Mouse (Mus musculus): Measurements from ENCODE around the gene Speer4b. TPM values are rescaled to one million over a fixed set of nuclear protein-coding genes. Genes with fewer than 3 reads are reported as not detected.

Speer4b gene
- polyA plus RNA-seq, 1 experiment, result not detected

DNA sequence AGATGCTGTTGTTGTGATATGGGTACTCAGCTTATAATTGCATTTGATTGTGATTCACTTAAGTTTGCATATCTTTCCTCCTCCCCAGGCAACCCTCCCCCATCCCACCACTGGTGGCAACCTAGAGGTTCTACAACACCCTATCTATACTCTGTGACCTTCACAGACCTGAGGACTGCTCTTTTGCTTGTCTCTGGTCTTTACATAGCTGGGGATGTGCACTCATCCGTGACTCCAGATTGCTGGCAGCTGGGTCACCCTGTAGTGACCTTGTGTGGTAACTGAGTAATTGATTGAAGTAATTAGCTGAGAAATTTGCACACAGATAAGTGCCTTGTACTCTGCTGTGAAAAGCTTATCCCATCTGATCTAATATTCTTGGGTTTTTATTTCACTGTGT, 15.1 kb downstream of the Speer4b start:
- TF ChIP-seq CTCF (IDR thresholded peaks at IDR 0.05; ENCODE audit: low read depth, low read length) (no peak), EP300 (IDR thresholded peaks at IDR 0.05; ENCODE audit: insufficient read depth, low read depth, low read length) (no peak), POLR2A (IDR thresholded peaks at IDR 0.05; ENCODE audit: insufficient read depth, low read length) (no peak)
- H3K4me1 ChIP-seq (ENCODE audit: control insufficient read depth, insufficient read depth, low read length), result no peaks in the 10 kb centered on the region
- no peaks in the 10 kb centered on the region for H3K36me3 ChIP-seq (ENCODE audit: control insufficient read depth, insufficient read depth, low read length, poor library complexity, severe bottlenecking)
- H3K27me3 ChIP-seq (ENCODE audit: control insufficient read depth, insufficient read depth, low read length, poor library complexity, severe bottlenecking), result no peaks in the 10 kb centered on the region
- no peak overlapping the region for H3K27ac ChIP-seq (ENCODE audit: insufficient read depth, low read length)
- H3K9ac ChIP-seq (ENCODE audit: low read depth, poor library complexity, severe bottlenecking), result no peak overlapping the region
- no peaks in the 10 kb centered on the region for H3K9me3 ChIP-seq (replicated peaks; ENCODE audit: control insufficient read depth, insufficient read depth, low read length, poor library complexity, severe bottlenecking)
- H3K4me3 ChIP-seq (ENCODE audit: low read depth, low read length), result no peak overlapping the region

GRCm38 (mm10) chr5:27481706-27482105, 19.5 kb downstream of the Speer4b start:
- no peak overlapping the region for H3K9ac ChIP-seq (ENCODE audit: low read depth, poor library complexity, severe bottlenecking)
- no peaks in the 10 kb centered on the region for H3K36me3 ChIP-seq (ENCODE audit: control insufficient read depth, insufficient read depth, low read length, poor library complexity, severe bottlenecking)
- H3K9me3 ChIP-seq (replicated peaks; ENCODE audit: control insufficient read depth, insufficient read depth, low read length, poor library complexity, severe bottlenecking), result no peaks in the 10 kb centered on the region
- H3K27me3 ChIP-seq (ENCODE audit: control insufficient read depth, insufficient read depth, low read length, poor library complexity, severe bottlenecking), result no peaks in the 10 kb centered on the region
- H3K4me3 ChIP-seq (ENCODE audit: low read depth, low read length), result no peak overlapping the region
- TF ChIP-seq EP300 (IDR thresholded peaks at IDR 0.05; ENCODE audit: insufficient read depth, low read depth, low read length) (no peak), POLR2A (IDR thresholded peaks at IDR 0.05; ENCODE audit: insufficient read depth, low read length) (no peak)
- H3K27ac ChIP-seq (ENCODE audit: insufficient read depth, low read length), result no peak overlapping the region
- H3K4me1 ChIP-seq (ENCODE audit: control insufficient read depth, insufficient read depth, low read length), result no peaks in the 10 kb centered on the region

DNA sequence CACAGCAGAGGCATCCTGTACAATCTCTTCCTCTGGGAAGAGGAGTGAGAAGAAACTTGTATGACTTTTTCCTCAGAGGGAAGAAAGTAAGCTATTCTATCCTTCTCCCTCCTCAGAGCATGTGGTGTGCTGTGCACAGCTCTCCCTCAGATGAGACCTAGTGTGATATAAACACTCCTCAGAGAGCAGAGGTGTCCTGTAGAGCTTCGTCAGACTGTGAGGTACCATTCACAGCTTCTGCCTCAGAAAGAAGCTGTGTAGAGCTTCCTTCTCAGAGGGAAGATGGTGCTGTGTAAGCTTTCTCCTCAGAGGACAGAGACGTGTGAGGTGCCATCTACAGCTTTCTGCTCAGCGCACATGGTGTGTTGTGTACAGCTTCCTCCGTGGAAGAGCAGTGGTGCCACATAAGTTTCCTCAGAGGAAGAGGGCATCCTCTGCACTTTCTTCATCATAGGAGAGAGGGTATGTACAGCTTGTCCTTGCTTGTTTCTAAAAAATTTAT, 26.2 kb downstream of the Speer4b start:
- H3K9me3 ChIP-seq (replicated peaks; ENCODE audit: control insufficient read depth, insufficient read depth, low read length, poor library complexity, severe bottlenecking), result no peaks in the 10 kb centered on the region
- no peaks in the 10 kb centered on the region for H3K36me3 ChIP-seq (ENCODE audit: control insufficient read depth, insufficient read depth, low read length, poor library complexity, severe bottlenecking)
- H3K4me1 ChIP-seq (ENCODE audit: control insufficient read depth, insufficient read depth, low read length), result no peaks in the 10 kb centered on the region
- H3K4me3 ChIP-seq (ENCODE audit: low read depth, low read length), result no peak overlapping the region
- no peak for TF ChIP-seq POLR2A (IDR thresholded peaks at IDR 0.05; ENCODE audit: insufficient read depth, low read length)
- no peak for TF ChIP-seq EP300 (IDR thresholded peaks at IDR 0.05; ENCODE audit: insufficient read depth, low read depth, low read length)
- no peak for TF ChIP-seq CTCF (IDR thresholded peaks at IDR 0.05; ENCODE audit: low read depth, low read length)
- H3K9ac ChIP-seq (ENCODE audit: low read depth, poor library complexity, severe bottlenecking), result no peak overlapping the region
- no peaks in the 10 kb centered on the region for H3K27me3 ChIP-seq (ENCODE audit: control insufficient read depth, insufficient read depth, low read length, poor library complexity, severe bottlenecking)
- no peak overlapping the region for H3K27ac ChIP-seq (ENCODE audit: insufficient read depth, low read length)

- Histone ChIP-seq H3K36me3 (ENCODE audit: control insufficient read depth, insufficient read depth, low read length, poor library complexity, severe bottlenecking) (no peaks in the 10 kb centered on the region), H3K9me3 (replicated peaks; ENCODE audit: control insufficient read depth, insufficient read depth, low read length, poor library complexity, severe bottlenecking) (no peaks in the 10 kb centered on the region), H3K4me1 (ENCODE audit: control insufficient read depth, insufficient read depth, low read length) (peaks cover 4% of the 10 kb centered on the region), H3K27me3 (ENCODE audit: control insufficient read depth, insufficient read depth, low read length, poor library complexity, severe bottlenecking) (no peaks in the 10 kb centered on the region; the same call in 1 of the 2 replicates), H3K4me3 (ENCODE audit: low read depth, low read length) (no peak overlapping the region), H3K9ac (ENCODE audit: low read depth, poor library complexity, severe bottlenecking) (no peak overlapping the region), H3K27ac (ENCODE audit: insufficient read depth, low read length) (no peak overlapping the region)
- TF ChIP-seq CTCF (IDR thresholded peaks at IDR 0.05; ENCODE audit: low read depth, low read length), result no peak
- TF ChIP-seq EP300 (IDR thresholded peaks at IDR 0.05; ENCODE audit: insufficient read depth, low read depth, low read length), result no peak
- no peak for TF ChIP-seq POLR2A (IDR thresholded peaks at IDR 0.05; ENCODE audit: insufficient read depth, low read length)
These were observed 43.6 kb downstream of the Speer4b start for GRCm38 (mm10) chr5:27457686-27458085.

GRCm38 (mm10) chr5:27456981-27457380, 44.3 kb downstream of the Speer4b start:
- Histone ChIP-seq H3K9ac (ENCODE audit: low read depth, poor library complexity, severe bottlenecking) (no peak overlapping the region), H3K4me3 (ENCODE audit: low read depth, low read length) (no peak overlapping the region), H3K9me3 (replicated peaks; ENCODE audit: control insufficient read depth, insufficient read depth, low read length, poor library complexity, severe bottlenecking) (no peaks in the 10 kb centered on the region), H3K4me1 (ENCODE audit: control insufficient read depth, insufficient read depth, low read length) (peaks cover 4% of the 10 kb centered on the region), H3K36me3 (ENCODE audit: control insufficient read depth, insufficient read depth, low read length, poor library complexity, severe bottlenecking) (no peaks in the 10 kb centered on the region), H3K27ac (ENCODE audit: insufficient read depth, low read length) (no peak overlapping the region), H3K27me3 (ENCODE audit: control insufficient read depth, insufficient read depth, low read length, poor library complexity, severe bottlenecking) (no peaks in the 10 kb centered on the region; the same call in 1 of the 2 replicates)
- TF ChIP-seq POLR2A (IDR thresholded peaks at IDR 0.05; ENCODE audit: insufficient read depth, low read length) (no peak), EP300 (IDR thresholded peaks at IDR 0.05; ENCODE audit: insufficient read depth, low read depth, low read length) (no peak), CTCF (IDR thresholded peaks at IDR 0.05; ENCODE audit: low read depth, low read length) (no peak)

- TF ChIP-seq CTCF (IDR thresholded peaks at IDR 0.05; ENCODE audit: low read depth, low read length) (no peak), EP300 (IDR thresholded peaks at IDR 0.05; ENCODE audit: insufficient read depth, low read depth, low read length) (no peak), POLR2A (IDR thresholded peaks at IDR 0.05; ENCODE audit: insufficient read depth, low read length) (no peak)
- H3K27ac ChIP-seq (ENCODE audit: insufficient read depth, low read length), result peak overlapping the region; percentile 33; the same call in 1 of the 2 replicates
- no peaks in the 10 kb centered on the region for H3K9me3 ChIP-seq (replicated peaks; ENCODE audit: control insufficient read depth, insufficient read depth, low read length, poor library complexity, severe bottlenecking)
- H3K27me3 ChIP-seq (ENCODE audit: control insufficient read depth, insufficient read depth, low read length, poor library complexity, severe bottlenecking), result no peaks in the 10 kb centered on the region; the same call in 1 of the 2 replicates
- H3K9ac ChIP-seq (ENCODE audit: low read depth, poor library complexity, severe bottlenecking), result no peak overlapping the region
- H3K4me1 ChIP-seq (ENCODE audit: control insufficient read depth, insufficient read depth, low read length), result peaks cover 4% of the 10 kb centered on the region
- H3K4me3 ChIP-seq (ENCODE audit: low read depth, low read length), result no peak overlapping the region
- H3K36me3 ChIP-seq (ENCODE audit: control insufficient read depth, insufficient read depth, low read length, poor library complexity, severe bottlenecking), result no peaks in the 10 kb centered on the region
These were observed 46.9 kb downstream of the Speer4b start for GRCm38 (mm10) chr5:27454386-27454785.
